Mouse (Mus musculus) erythroblast, embryonic 14.5 days (primary cell): Measurements from ENCODE around the gene Tex2. TPM values are rescaled to one million over a fixed set of nuclear protein-coding genes. Genes with fewer than 3 reads are reported as not detected.
"Not testable (repeated sequence)": the region's sequence is repeated elsewhere in the genome, so short reads cannot be mapped to it uniquely, and the experiment has no call there.

Experiments used
- H3K27me3 ChIP-seq: 2 replicates; pipeline ENCODE4 v1.6.1; 2012; ENCODE audit warnings: inconsistent platforms; ENCODE audit not compliant: control insufficient read depth
- H3K36me3 ChIP-seq: 2 replicates; pipeline ENCODE4 v1.6.1; 2012; ENCODE audit warnings: mild to moderate bottlenecking, inconsistent platforms; ENCODE audit not compliant: control insufficient read depth
- H3K4me1 ChIP-seq: 2 replicates; pipeline ENCODE4 v1.6.1; 2012; ENCODE audit warnings: inconsistent platforms; ENCODE audit not compliant: control insufficient read depth
- H3K4me3 ChIP-seq: replicated peaks from 2 replicates; pipeline ENCODE3; 2012; ENCODE audit warnings: moderate library complexity, mild to moderate bottlenecking, inconsistent platforms
- H3K9me3 ChIP-seq: 2 replicates; pipeline ENCODE4 v1.6.1; 2012; ENCODE audit warnings: low read length, inconsistent platforms, mixed read lengths; ENCODE audit not compliant: control insufficient read depth
- GATA1 ChIP-seq: IDR thresholded peaks from 2 replicates; pipeline ENCODE4 v1.6.1; 2012; ENCODE audit warnings: low read length, inconsistent platforms, mixed read lengths
- TAL1 ChIP-seq: IDR thresholded peaks from 3 replicates; pipeline ENCODE4 v1.6.1; 2012; ENCODE audit warnings: low read length, inconsistent platforms, mixed read lengths
- polyA plus RNA-seq: library from polyadenylated mRNA; stranded (reverse); fragments of >175 nt; gene quantifications from 2 replicates; pipeline ENCODE4 v1.2.3, GENCODE M21; 2012

Tex2 gene
- polyA plus RNA-seq, 1 experiment, result 0.56 TPM

GRCm38 (mm10) chr11:106591183-106591582, 22.0 kb downstream of the Tex2 start:
- Histone ChIP-seq H3K4me3 (no peak overlapping the region), H3K9me3 (no peaks in the 10 kb centered on the region), H3K27me3 (no peaks in the 10 kb centered on the region), H3K36me3 (peaks cover 9% of the 10 kb centered on the region), H3K4me1 (peaks cover 11% of the 10 kb centered on the region)
- TF ChIP-seq TAL1, result no peak
- no peak for TF ChIP-seq GATA1

GRCm38 (mm10) chr11:106590143-106590542, 23.1 kb downstream of the Tex2 start:
- H3K36me3 ChIP-seq, result peaks cover 9% of the 10 kb centered on the region
- H3K9me3 ChIP-seq, result no peaks in the 10 kb centered on the region
- TF ChIP-seq GATA1 (no peak), TAL1 (no peak)
- H3K4me3 ChIP-seq, result no peak overlapping the region
- no peaks in the 10 kb centered on the region for H3K27me3 ChIP-seq
- H3K4me1 ChIP-seq, result peaks cover 11% of the 10 kb centered on the region

DNA sequence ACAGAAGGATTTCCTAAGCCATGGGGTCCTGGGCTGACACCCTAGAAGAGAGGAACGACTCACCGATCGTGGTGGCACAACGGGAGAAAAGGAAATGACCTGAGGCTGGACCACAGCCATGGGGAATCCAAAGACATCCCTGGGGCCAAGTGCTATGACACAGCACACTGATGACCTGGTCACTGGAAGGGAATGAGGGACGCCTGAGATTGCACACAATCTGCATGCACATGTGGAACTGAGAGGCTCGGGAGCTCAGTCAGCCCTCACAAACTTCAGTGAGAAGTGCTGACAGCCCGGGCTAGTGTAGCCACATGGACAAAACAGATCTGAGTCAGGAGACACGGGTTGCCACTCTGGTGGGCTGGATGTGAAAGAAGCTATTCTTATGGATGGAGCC, 24.4 kb downstream of the Tex2 start:
- TF ChIP-seq TAL1, result no peak
- no peak for TF ChIP-seq GATA1
- Histone ChIP-seq H3K9me3 (peaks cover 7% of the 10 kb centered on the region), H3K27me3 (no peaks in the 10 kb centered on the region), H3K36me3 (peaks cover 11% of the 10 kb centered on the region), H3K4me1 (peaks cover 11% of the 10 kb centered on the region), H3K4me3 (no peak overlapping the region)

DNA sequence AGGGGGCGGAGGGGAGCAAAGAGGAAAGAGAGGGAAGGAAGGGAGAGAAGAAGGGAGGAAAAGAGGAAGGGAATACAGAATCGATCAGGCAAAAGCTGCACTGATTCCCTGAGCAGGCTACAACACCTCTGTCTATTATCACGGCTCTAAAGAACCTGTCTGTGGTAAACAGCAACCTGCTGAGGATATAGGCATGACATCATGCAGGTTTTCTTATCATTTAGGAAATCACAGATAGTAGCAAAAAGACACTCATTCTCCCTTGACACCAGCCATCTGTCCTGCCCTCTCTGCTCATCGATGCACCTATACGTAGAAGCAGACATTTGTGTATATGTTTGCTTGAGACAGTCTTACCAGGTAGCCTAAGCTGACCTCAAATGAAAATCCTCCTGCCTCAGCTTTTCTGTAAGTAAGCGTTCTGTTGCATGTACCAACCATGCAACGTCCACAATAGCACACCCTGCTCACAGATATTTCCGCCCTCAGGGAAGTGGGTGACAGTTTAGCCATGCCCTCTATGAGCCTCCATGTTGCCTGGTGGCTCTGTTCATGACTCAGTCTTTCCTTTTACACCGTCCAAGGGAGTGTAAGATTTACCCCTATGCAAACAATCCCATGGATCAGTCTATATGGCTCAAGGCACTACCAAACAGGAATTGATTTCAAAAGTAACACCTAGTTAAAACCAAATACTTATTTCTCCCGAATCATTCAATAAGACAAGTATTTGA, 25.3 kb downstream of the Tex2 start:
- H3K36me3 ChIP-seq, result peaks cover 9% of the 10 kb centered on the region
- H3K27me3 ChIP-seq, result no peaks in the 10 kb centered on the region
- peaks cover 11% of the 10 kb centered on the region for H3K4me1 ChIP-seq
- peaks cover 7% of the 10 kb centered on the region for H3K9me3 ChIP-seq
- H3K4me3 ChIP-seq, result no peak overlapping the region
- no peak for TF ChIP-seq GATA1
- TF ChIP-seq TAL1, result no peak

DNA sequence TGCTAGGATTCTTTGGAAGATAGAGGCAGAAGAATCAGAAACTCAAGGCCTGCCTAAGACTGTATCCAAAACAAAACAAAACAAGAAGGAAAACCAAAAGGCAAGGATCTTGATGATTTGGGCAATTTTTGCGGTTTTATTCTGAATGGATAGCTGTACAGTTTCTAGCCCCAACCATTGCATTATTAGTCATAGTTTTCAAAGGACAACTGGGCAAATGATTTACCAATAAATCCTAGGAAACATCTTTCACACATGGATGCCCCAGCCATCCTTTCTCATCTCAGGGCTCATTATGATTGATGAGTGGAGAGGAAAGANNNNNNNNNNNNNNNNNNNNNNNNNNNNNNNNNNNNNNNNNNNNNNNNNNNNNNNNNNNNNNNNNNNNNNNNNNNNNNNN, 29.4 kb downstream of the Tex2 start:
- peaks cover 5% of the 10 kb centered on the region for H3K36me3 ChIP-seq
- TF ChIP-seq TAL1, result no peak
- no peak for TF ChIP-seq GATA1
- peaks cover 9% of the 10 kb centered on the region for H3K4me1 ChIP-seq
- peaks cover 7% of the 10 kb centered on the region for H3K9me3 ChIP-seq
- no peak overlapping the region for H3K4me3 ChIP-seq
- H3K27me3 ChIP-seq, result no peaks in the 10 kb centered on the region

DNA sequence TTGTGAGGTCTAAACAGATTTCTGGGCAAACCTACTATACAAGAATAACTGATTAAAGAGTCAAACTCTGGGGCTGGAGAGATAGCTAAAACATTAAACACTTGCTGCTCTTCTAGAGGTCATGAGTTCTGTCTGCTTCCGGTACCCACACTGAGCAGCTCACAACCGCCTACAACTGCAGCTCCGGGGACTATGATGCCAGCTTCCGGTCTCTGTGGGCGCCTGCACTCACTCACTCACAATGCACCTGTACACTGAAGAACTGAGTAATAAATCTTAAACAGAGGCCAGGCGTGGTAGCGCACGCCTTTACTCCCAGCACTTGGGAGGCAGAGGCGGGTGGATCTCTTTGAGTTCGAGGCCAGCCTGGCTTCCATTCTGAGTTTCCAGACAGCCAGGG, 31.9 kb downstream of the Tex2 start:
- Histone ChIP-seq H3K27me3 (no peaks in the 10 kb centered on the region), H3K4me1 (peaks cover 3% of the 10 kb centered on the region; the same call in 1 of the 2 replicates), H3K9me3 (peaks cover 7% of the 10 kb centered on the region), H3K36me3 (peaks cover 5% of the 10 kb centered on the region), H3K4me3 (no peak overlapping the region)
- TF ChIP-seq TAL1 (no peak), GATA1 (no peak)

GRCm38 (mm10) chr11:106580468-106580867, 32.8 kb downstream of the Tex2 start:
- Histone ChIP-seq H3K36me3 (peaks cover 9% of the 10 kb centered on the region), H3K27me3 (no peaks in the 10 kb centered on the region), H3K4me1 (peaks cover 3% of the 10 kb centered on the region; the same call in 1 of the 2 replicates), H3K9me3 (peaks cover 7% of the 10 kb centered on the region), H3K4me3 (no peak overlapping the region)
- TF ChIP-seq TAL1, result no peak
- TF ChIP-seq GATA1, result no peak

- no peak for TF ChIP-seq GATA1
- no peak for TF ChIP-seq TAL1
- Histone ChIP-seq H3K9me3 (peaks cover 7% of the 10 kb centered on the region), H3K4me3 (no peak overlapping the region), H3K36me3 (peaks cover 9% of the 10 kb centered on the region), H3K4me1 (peaks cover 5% of the 10 kb centered on the region; the same call in 1 of the 2 replicates), H3K27me3 (no peaks in the 10 kb centered on the region)
Observed at GRCm38 (mm10) chr11:106579957-106580356, 33.3 kb downstream of the Tex2 start.

DNA sequence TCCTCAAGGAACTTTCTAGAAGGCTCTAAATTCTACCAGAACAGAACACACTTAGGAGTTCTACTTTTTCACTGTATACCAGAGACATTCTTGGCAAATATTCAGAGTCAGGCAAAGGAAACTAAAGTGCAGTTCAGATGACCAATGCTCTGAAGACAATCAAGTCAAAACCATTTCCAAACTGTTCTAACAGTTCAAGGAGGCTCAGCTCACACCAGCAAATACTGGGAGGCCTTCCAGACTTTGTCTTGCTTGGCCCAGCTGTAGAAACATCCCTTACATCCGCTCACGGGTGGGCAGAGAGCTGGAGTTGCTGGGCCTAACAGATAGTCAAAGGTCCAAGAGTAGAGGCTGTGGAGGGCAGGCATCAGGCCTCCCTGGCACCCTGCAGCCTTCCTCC, 34.1 kb downstream of the Tex2 start:
- H3K4me3 ChIP-seq, result no peak overlapping the region
- peaks cover 7% of the 10 kb centered on the region; the same call in 1 of the 2 replicates for H3K36me3 ChIP-seq
- peaks cover 2% of the 10 kb centered on the region; the same call in 1 of the 2 replicates for H3K9me3 ChIP-seq
- no peaks in the 10 kb centered on the region for H3K27me3 ChIP-seq
- H3K4me1 ChIP-seq, result peaks cover 5% of the 10 kb centered on the region; the same call in 1 of the 2 replicates
- no peak for TF ChIP-seq TAL1
- no peak for TF ChIP-seq GATA1

GRCm38 (mm10) chr11:106577624-106578355, 35.4 kb downstream of the Tex2 start:
- H3K36me3 ChIP-seq, H3K9me3 ChIP-seq, H3K27me3 ChIP-seq, H3K4me3 ChIP-seq: not testable (repeated sequence)
- H3K4me1 ChIP-seq, result peaks cover 10% of the 10 kb centered on the region; the same call in 1 of the 2 replicates
